20 mouse cellular contexts compared by ENCODE assay signal in the genomic region with DNA sequence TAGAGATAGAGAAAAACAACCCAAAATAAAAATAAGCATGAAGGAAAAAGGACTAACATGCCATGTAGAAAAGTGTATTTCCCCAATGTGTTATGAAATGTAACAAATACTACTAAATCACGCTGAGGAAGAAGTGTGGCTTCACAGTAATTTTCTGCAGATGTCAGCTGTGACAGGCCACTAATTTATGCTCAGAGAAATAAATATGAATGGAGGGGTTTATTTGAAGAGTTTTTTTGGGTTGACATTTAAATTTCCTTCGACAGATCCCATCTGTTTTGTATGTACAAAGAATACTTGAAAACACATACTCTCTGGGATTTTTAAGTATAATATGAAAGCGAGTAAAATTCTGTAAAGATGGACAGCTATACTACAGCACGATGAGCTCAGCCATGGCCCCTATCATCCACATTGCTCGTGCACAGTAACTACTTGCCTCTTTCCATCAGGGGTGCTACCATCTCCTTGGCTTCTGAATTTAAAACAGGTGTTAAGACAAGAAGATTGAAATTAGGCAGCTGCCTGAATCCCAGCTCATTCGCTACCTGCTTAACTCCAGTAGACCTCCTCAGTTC.
"Had no signal": no experiment of that assay in that cellular context is flagged by ENCODE, and none has a peak within 500 bp of the region (broad histone marks: within the 10 kb centered on the region; RNA-seq: fewer than 3 reads in every experiment).

No protein-coding gene starts in this region.

- H3K36me3 ChIP-seq: limb, embryonic 10.5 days; limb, embryonic 13.5 days; liver, embryonic 12.5 days; liver, embryonic 15.5 days; midbrain, embryonic 12.5 days; midbrain, embryonic 15.5 days; neural tube, embryonic 13.5 days; stomach, embryonic 15.5 days had no signal

- H3K27me3 ChIP-seq: limb, embryonic 13.5 days; liver, embryonic 12.5 days; liver, embryonic 15.5 days; midbrain, embryonic 12.5 days; midbrain, embryonic 15.5 days; neural tube, embryonic 13.5 days; stomach, embryonic 15.5 days had no signal

- H3K9me3 ChIP-seq: limb, embryonic 10.5 days; limb, embryonic 13.5 days; liver, embryonic 12.5 days; liver, embryonic 15.5 days; midbrain, embryonic 12.5 days; midbrain, embryonic 15.5 days; neural tube, embryonic 13.5 days; stomach, embryonic 15.5 days had no signal

- H3K9ac ChIP-seq: limb, embryonic 13.5 days; liver, embryonic 12.5 days; liver, embryonic 15.5 days; midbrain, embryonic 12.5 days; midbrain, embryonic 15.5 days; neural tube, embryonic 13.5 days; stomach, embryonic 15.5 days had no signal

- DNase-seq: kidney, postnatal 36 days; liver; lung, adult 2 months; lung, postnatal 14 days; lung, postnatal 4 days; retina, postnatal 1 day; right cerebral cortex, postnatal 25 days; spleen, adult 18-20 months; thymus, adult 18-20 months; thymus, postnatal 36 days had no signal

- ATAC-seq: liver, embryonic 12.5 days; midbrain, embryonic 15.5 days had no signal

- H3K4me1 ChIP-seq: limb, embryonic 10.5 days; limb, embryonic 13.5 days; liver, embryonic 12.5 days; liver, embryonic 15.5 days; midbrain, embryonic 12.5 days; midbrain, embryonic 15.5 days; neural tube, embryonic 13.5 days; stomach, embryonic 15.5 days had no signal

- H3K4me3 ChIP-seq: limb, embryonic 10.5 days; limb, embryonic 13.5 days; liver, embryonic 12.5 days; liver, embryonic 15.5 days; midbrain, embryonic 12.5 days; midbrain, embryonic 15.5 days; myocyte; neural tube, embryonic 13.5 days; stomach, embryonic 15.5 days had no signal

- H3K27ac ChIP-seq: kidney, postnatal 0 days; limb, embryonic 10.5 days; limb, embryonic 13.5 days; liver, embryonic 12.5 days; liver, embryonic 15.5 days; midbrain, embryonic 12.5 days; midbrain, embryonic 15.5 days; neural tube, embryonic 13.5 days; stomach, embryonic 15.5 days had no signal

- H3K4me2 ChIP-seq: limb, embryonic 13.5 days; liver, embryonic 12.5 days; liver, embryonic 15.5 days; midbrain, embryonic 12.5 days; midbrain, embryonic 15.5 days; neural tube, embryonic 13.5 days; stomach, embryonic 15.5 days had no signal
